Mouse (Mus musculus) adrenal gland, adult 2 months (tissue): Measurements from ENCODE around the gene Nubp2. TPM values are rescaled to one million over a fixed set of nuclear protein-coding genes. Genes with fewer than 3 reads are reported as not detected.

ENCODE experiments used
- DNase-seq: peaks from one replicate; pipeline ENCODE4 v3.0.0; 2021
- long read RNA-seq: library from polyadenylated mRNA; stranded (forward); transcript quantifications from one replicate; pipeline ENCODE4 v2.0.0, GENCODE M21; 2021
- polyA plus RNA-seq: library from polyadenylated mRNA; depleted of rRNA; stranded (reverse); fragments of >200 nt; gene quantifications from 2 replicates; pipeline ENCODE4 v1.2.3, GENCODE M21; 2012; rRNA removed
- total RNA-seq, 2 experiments: library from RNA; stranded (reverse); gene quantifications; 2 replicates each; pipeline ENCODE4 v1.2.3; 2021

The Nubp2 gene
- total RNA-seq (10 to 100 TPM; 53.1 to 56.6 TPM), polyA plus RNA-seq (38.5 and 55.9 TPM in 2 replicates)
- long read RNA-seq, transcript Nubp2-201 (7 exons, 1,427 nt): major isoform, 57 of 68 reads
- long read RNA-seq, partial matches to known transcripts: 3 of 68 reads
- long read RNA-seq, other reads (novel, unspliced or antisense): 4 of 68 reads

DNA sequence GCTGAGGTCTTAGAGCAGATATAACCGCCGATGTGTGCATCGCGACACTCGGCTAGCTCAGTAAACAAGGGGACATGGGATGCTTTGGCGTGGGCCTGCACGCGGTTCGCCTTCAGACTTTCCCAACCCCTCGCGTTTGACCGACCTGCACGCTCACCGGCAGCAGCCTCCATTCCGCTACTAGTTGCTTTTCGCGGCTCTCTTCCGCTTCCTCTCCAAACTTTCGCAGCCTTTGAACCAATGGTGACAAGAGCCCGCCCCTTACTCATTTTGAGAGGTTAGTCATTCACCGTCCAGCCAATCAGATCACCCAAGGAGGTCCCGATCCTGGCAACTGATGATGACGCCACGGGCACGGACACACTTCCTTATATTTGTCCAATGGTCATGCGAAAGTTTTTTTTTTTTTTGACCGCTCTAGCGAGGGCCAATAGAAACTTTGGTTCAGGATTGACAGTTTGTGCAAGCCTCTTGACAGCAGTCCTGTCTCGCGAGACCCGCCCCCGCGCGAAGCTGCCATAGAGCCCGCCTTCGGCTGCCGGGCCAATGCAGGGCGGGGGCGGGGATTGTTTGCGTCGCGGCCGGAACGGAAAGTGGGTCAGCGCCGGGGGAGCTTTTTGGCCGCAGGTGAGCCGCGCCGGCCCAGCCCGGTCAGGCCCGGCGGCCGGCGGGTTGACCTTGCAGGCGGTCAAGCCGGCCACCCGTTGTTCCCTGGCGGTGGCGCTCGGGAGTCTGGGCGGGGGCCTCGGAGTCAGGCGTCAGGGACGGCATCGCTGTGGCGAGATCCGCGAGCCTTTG lies at the start of gene Nubp2, which contains the start of gene Spsb3:
TSS of gene Nubp2 (minus strand) at position 216 of the 798 bp plus-strand sequence.
TSS of gene Spsb3 (plus strand) at position 510 of the 798 bp plus-strand sequence.
- DNase-seq: peak; percentile 99

DNA sequence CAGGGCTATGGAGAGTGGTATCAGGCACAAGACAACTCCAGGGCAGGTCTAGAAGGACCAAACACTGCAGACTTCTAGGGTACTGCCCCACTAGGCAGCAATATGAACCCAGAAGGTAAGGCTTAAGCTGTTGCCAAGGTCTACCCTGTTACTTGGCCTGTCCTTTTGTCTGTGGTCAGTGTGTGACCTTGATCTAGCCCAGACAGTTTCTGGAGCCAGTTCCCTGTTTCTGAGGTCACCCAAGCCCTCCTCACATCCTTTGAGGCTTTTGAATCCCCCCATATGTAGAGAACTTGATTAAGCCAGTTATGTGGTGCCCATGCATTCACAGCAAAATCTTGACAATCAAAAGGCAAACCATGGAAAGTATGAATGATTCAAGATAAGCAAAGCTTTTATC lies 49.5 kb upstream of the Nubp2 start:
- DNase-seq: peak; percentile 44

- DNase-seq: peak; percentile 45
Observed at GRCm38 (mm10) chr17:24934926-24935325, 48.8 kb upstream of the Nubp2 start.

DNA sequence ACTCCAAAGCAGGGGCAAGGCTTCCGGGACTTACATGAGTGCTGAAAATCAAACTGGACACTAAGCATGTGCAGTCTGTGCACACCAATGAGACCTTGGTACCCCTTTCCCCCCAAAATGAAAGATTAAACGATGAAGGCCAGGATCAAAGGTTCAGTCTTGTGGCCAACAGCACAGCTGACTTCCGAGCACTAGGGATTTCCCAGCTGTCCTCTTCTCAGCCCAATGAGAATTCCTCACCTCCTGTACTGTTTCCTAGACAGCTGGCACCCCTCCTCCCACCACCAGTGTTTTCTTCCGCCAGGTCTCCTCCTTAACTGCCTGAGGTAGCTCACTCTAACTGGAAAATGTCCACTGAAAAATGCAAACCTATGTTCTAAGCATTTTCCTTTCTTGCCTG lies 47.0 kb upstream of the Nubp2 start:
- no peak for DNase-seq

DNA sequence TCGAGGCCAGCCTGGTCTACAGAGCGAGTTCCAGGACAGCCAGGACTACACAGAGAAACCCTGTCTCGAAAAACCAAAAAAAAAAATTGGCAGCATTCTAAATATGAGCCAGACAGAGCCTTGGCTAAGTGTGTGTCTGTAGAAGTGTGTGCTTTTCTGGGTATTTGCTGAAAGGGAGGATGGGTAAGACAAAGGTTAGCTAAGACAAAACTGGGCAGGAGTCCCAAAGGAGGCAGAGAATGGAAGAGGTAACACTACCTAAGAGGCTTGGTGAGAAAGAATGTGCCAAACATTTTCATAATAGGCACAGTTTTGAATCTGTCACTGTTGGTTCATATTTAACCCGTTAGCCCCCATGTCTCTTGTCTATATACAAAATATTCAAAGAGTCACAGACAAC lies 46.3 kb upstream of the Nubp2 start:
- no peak for DNase-seq

DNA sequence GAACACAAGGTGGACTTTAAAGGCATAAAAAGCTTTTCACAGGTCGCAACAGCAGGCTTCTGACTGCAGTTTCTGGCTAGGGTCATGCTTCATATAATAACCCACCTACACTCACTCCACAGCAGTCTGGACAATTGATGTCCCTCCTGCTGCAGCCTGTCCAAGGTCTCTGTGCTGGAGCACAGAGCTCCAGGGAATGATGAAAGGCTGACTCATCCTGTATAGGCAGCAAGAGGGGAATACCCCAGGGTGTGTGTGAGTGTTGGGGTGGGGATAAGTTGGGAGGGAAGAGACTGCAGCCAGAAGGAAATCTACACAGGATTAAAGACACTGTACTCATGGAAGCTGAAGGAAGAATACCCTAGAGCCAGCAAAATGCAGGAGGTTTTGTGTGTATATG lies 43.4 kb upstream of the Nubp2 start:
- peak; percentile 85 for DNase-seq

DNA sequence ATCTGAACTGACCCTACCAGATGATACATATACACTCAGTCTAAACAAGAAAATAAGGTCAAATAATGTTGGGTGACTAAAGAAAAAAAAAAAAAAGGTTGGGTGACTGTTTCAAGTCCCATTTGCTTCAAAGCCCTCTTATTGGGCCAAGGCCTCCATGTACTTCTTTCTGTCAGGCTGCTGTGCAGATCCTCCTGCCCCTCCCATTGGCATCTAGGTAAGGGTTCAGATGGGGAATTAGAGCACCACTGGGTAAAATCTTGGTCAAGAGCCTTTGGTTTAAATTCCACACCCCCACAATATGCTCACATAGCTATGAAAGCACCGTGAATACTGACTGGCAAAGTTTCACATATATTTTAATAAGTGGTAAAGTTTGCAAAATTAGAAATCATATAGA lies 37.1 kb upstream of the Nubp2 start:
- no peak for DNase-seq

- no peak for DNase-seq
Observed at GRCm38 (mm10) chr17:24913984-24914383, 27.8 kb upstream of the Nubp2 start.

- DNase-seq: peak; percentile 92
Observed at GRCm38 (mm10) chr17:24907591-24907990, 21.4 kb upstream of the Nubp2 start.

DNA sequence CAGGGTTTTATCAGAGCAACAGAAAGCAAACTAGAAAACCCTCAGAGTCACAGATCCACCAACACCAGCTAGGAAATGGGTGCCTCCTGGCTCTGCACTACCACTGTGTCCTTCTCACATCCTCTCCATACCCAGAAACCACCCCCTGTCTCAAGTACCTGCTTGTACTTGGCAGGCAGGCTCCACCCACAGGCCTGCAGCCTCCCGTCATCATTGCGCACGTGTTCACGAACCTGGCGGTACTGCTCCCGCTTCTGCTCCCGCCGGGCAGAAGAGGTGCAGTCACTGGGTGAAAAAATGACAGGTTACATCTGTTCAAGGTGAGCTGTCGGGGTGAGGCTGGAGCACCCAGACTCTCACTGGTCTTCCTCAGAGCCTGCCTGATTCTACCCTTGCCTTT lies 17.6 kb upstream of the Nubp2 start:
- DNase-seq: no peak

DNA sequence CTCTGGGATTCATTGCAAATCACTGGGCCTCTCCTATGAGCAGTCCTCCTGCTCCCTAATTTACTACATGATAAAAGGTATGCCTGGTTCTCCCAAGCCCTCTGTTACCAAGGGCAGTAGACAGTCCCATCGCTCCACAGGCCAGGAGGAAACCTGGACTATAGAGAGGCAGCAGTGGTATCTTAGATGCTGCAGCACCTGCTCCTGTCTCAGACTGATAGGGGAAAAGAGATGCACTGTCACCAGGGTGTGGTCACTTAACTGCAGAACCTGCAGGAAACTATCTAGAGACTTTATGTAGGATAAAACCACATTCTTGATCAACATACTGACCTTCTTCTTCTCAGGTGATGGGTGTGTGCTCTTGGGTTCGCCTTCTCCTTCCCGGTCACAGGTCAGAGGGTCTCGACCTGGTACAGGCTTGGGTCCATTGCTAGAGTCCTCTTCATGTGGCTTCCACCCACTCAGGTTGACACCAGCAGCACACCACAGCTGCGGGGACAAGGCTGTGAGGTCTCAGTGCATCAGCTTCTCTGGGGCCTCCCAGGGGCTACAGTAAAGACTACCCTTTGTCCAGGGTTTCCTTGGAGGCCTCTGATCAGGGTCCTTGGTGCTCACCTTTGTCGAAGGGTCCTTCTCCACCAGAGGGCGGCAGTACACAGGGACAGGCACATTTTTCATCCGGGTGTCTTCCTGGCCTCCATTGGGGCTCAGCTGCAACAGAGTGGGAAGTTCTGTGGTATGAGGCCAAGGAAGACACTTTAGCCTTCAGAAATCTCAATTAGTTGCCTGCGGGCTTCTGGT lies 16.7 kb upstream of the Nubp2 start:
- no peak for DNase-seq

DNA sequence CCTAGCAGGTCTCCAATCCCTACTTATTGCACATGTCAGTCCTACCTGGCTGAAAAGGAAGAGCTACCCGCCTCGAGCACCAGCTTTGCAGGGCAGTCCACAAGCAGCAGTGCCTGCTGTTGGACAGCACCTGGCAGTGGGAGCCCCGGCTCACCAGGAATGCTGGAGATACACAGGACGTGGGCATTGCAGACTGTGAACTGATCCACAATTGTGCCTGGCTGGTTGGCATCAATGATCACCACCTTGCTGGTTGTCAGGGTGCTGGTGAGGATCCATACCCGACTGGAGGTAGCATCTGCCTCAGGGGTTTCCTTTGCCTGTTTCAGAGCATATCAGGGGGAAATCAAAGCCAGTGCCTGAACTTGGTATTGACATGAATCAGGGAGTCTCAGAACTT lies 16.0 kb upstream of the Nubp2 start:
- DNase-seq: no peak

GRCm38 (mm10) chr17:24900014-24900413 lies 13.9 kb upstream of the Nubp2 start:
- DNase-seq: no peak

DNA sequence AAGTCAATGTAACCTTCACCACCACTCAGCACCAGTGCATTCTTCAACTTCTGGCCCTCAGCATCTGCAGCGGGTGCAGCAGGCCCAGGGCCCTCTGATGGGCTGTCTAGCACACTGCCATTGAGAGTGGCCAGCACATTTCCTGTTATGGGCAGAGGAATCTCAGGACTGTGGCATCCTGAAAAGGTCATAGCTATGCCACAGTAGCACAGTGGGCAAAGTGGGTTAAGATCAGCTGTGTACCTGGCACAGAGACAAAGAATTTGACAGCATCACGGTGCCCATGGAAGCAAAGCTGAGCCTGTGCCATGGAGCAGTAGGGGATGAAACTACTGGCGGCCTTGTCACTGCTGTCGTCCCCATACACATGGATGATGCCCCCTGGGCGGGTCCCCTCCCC lies 13.0 kb upstream of the Nubp2 start:
- DNase-seq: no peak

DNA sequence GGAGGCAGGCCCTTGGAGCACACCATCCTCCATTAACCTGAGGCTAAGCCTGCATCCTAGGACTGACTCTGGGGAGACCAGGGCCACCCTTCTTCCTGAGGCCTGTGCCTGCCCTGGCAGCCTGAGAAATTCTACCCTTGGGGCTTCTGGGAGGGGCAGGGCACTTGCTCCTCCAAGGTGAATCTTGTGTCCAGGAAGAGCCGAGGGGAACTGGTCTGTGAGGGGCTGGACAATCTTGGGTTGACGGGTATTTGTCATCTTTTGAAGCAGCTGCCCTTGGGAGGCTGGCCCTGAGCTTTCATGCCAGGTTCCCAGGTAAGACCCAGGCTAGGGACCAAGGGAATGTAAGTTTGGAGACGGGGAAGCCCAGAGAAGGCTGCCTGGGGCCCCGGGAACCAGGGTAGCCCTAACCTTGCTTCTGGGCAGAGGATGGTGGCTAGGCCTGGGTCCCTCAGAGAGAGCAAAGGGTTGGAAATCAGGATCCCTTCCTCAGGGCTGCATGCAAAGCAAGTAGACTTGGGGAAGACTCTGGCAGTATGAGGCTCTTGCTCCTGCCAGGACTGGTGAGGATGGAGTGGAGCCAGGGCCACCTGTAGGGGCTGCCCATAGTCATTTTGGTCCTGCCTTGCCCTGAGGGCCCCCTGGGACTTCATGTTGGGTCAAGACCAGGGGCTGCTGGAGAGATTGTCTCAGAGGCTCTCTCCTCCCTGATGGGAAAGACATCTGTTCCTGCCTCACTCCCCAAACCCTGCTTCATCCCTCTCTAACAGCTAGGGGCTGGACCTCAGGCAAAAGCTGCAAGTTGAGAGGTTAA lies 12.1 kb upstream of the Nubp2 start:
- no peak for DNase-seq

DNA sequence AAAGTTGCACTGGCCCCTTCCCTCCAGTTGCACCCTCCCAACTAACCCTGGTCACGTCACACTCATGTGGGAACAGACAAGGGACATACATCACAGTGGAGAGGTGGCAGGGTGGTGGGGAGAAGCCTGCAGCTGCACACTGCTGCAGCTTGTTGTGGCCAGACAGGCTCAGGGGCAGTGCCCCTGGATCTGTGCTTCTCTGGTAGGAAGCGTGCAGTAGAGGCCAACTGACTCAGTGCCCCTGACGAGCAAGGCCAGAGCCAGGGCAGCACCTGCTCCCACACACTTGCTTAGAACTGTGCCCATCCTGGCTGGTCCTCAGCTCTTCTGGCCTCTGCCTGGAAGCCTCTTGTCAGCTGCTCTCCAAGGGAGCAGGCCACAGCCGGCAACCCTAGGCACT lies 11.5 kb upstream of the Nubp2 start:
- peak; percentile 78 for DNase-seq

- DNase-seq: no peak
Observed at GRCm38 (mm10) chr17:24896993-24897269, 10.8 kb upstream of the Nubp2 start.

DNA sequence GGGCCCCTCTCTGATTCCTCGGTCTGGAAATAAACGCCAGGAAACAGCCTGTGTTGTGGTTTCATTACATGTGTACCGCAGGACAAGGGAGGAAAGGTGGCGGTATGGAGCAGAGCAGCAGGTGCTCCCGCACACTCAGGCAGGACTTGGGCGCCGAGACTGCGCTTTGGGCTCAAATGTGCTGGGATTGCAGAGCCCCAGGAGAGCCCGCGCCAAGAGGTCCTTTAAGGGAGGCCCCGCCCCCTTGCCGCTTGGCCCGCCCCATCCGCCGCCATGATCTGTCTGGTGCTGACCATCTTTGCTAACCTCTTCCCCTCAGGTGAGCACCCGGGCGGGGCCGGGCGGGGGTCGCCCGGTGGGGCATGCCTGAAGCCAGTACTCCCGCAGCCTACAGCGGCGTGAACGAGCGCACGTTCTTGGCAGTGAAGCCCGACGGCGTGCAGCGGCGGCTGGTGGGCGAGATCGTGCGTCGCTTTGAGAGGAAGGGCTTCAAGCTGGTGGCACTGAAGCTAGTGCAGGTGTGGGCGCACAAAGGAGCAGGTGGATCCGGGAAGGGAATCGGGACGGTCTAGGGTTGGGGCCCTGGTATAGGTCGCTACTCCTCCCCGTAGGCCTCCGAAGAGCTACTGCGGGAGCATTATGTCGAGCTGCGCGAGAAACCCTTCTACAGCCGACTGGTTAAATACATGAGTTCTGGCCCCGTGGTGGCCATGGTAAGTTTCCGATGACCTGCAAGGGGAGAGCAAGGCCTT lies 10.3 kb upstream of the Nubp2 start, which contains the start of gene Nme3:
TSS of gene Nme3 (plus strand) at position 260 of the 752 bp plus-strand sequence.
- DNase-seq: peak; percentile 92

GRCm38 (mm10) chr17:24895571-24896240 lies 9.6 kb upstream of the Nubp2 start:
- DNase-seq: peak; percentile 88

DNA sequence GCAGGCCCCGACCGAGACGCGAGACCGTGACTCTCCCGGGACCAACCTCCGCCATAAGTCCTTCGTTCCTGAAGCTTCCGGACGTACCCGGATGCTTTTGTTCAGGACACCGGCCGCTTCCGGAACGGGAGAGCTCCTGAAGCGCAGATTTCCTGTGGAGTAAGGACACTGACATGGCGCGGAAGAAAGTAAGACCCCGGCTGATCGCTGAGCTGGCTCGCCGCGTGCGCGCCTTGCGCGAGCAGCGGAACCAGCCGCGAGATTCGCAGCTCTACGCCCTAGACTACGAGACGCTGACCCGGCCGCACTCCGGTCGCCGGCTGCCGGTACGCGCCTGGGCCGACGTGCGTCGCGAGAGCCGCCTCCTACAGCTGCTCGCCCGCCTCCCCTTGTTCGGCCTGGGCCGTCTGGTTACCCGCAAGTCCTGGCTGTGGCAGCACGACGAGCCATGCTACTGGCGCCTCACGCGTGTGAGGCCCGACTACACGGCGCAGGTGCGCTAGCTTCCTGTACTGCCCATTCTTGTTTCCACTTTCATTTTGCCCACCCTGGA lies 8.9 kb upstream of the Nubp2 start, which contains the start of the genes Eme2 and Mrps34:
TSS of gene Eme2 (minus strand) at position 93 of the 553 bp plus-strand sequence.
TSS of gene Mrps34 (plus strand) at position 122 of the 553 bp plus-strand sequence.
- DNase-seq: peak; percentile 89
